In genomic region chr16:85037969-85038644, GRCm38 (mm10) we compare ENCODE assay signal across 12 mouse cellular contexts.
DNase-seq lines count a peak whose midpoint lies in the region; ATAC-seq and TF ChIP-seq lines count a peak whose summit lies in the region.
"Had no signal": no experiment of that assay in that cellular context is flagged by ENCODE, and none has a peak within 500 bp of the region (broad histone marks: within the 10 kb centered on the region; RNA-seq: fewer than 3 reads in every experiment).

No protein-coding gene starts in this region.

- no peak for TF ChIP-seq CTCF in heart, postnatal 0 days (IDR thresholded peaks at IDR 0.05; ENCODE audit: low read depth)
- TF ChIP-seq CTCF in brain, embryonic 14.5 days (IDR thresholded peaks at IDR 0.05; ENCODE audit: borderline replicate concordance, extremely low read depth, insufficient read depth, insufficient read length), result no peak

- no peak for TF ChIP-seq POLR2A in brain, embryonic 14.5 days (IDR thresholded peaks at IDR 0.05; ENCODE audit: borderline replicate concordance, extremely low read depth, insufficient read depth, insufficient read length, poor library complexity, severe bottlenecking)
- TF ChIP-seq POLR2A in limb, embryonic 14.5 days (IDR thresholded peaks at IDR 0.05; ENCODE audit: borderline replicate concordance, extremely low read depth, insufficient read depth, insufficient read length), result no peak

- 52% methylated on average over 10 of the region's 10 CpGs for WGBS in heart, postnatal 0 days
- WGBS in limb, embryonic 14.5 days, result 60% methylated on average over 10 of the region's 10 CpGs

- DNase-seq in embryo, embryonic 10.5 days (ENCODE audit: low spot score), result peak; percentile 18
- no peak for DNase-seq in embryo, embryonic 10 days (ENCODE audit: low spot score)
- DNase-seq in heart, postnatal 0 days (ENCODE audit: low spot score), result peak; percentile 22
- DNase-seq in heart, postnatal 14 days, result no peak
- peak; percentile 72 for DNase-seq in brain, embryonic 14.5 days (ENCODE audit: low read depth)
- no peak for DNase-seq in limb, embryonic 14.5 days (ENCODE audit: low spot score)
- DNase-seq in right cerebral cortex, postnatal 14 days, result no peak
- no peak for DNase-seq in right cerebral cortex, postnatal 36 days (ENCODE audit: low spot score in 2 of 2)
- DNase-seq: kidney, postnatal 10 days; thymus, postnatal 36 days had no signal

- H3K9ac ChIP-seq in heart, postnatal 0 days (replicated peaks; ENCODE audit: low read depth, low read length), result no peak overlapping the region
- no peak overlapping the region for H3K9ac ChIP-seq in limb, embryonic 14.5 days (ENCODE audit: low read depth, low read length, severe bottlenecking)

- H3K4me1 ChIP-seq in heart, postnatal 0 days (ENCODE audit: control insufficient read depth, insufficient read depth), result peaks cover 18% of the 10 kb centered on the region; the same call in 1 of the 2 replicates
- H3K4me1 ChIP-seq in limb, embryonic 14.5 days (ENCODE audit: control insufficient read depth, insufficient read depth, low read length), result peaks cover 12% of the 10 kb centered on the region
- H3K4me1 ChIP-seq: megakaryocyte, embryonic 14.5 days had no signal

- TF ChIP-seq EP300 in heart, postnatal 0 days (IDR thresholded peaks at IDR 0.05; ENCODE audit: low read depth), result no peak

- H3K4me2 ChIP-seq in heart, postnatal 0 days (ENCODE audit: low read depth, low read length), result peak overlapping the region; percentile 27
- no peak overlapping the region for H3K4me2 ChIP-seq in limb, embryonic 14.5 days (replicated peaks; ENCODE audit: low read depth, low read length, severe bottlenecking)

- no peaks in the 10 kb centered on the region for H3K9me3 ChIP-seq in heart, postnatal 0 days (replicated peaks; ENCODE audit: control insufficient read depth, low read length)
- no peaks in the 10 kb centered on the region for H3K9me3 ChIP-seq in limb, embryonic 14.5 days (ENCODE audit: control insufficient read depth, low read length)

- intact Hi-C loops in heart, postnatal 14 days (cut with DNase I), result no loop called here

- H3K36me3 ChIP-seq in heart, postnatal 0 days (replicated peaks; ENCODE audit: control insufficient read depth, insufficient read depth, low read length), result peaks cover 16% of the 10 kb centered on the region
- peaks cover 7% of the 10 kb centered on the region for H3K36me3 ChIP-seq in limb, embryonic 14.5 days (ENCODE audit: control insufficient read depth, insufficient read depth, low read length)
- H3K36me3 ChIP-seq: G1E had no signal

- H3K4me3 ChIP-seq in heart, postnatal 0 days (ENCODE audit: low read depth, low read length), result no peak overlapping the region
- no peak overlapping the region for H3K4me3 ChIP-seq in limb, embryonic 14.5 days (replicated peaks; ENCODE audit: low read length)
- H3K4me3 ChIP-seq: megakaryocyte, embryonic 14.5 days had no signal

- H3K27ac ChIP-seq in heart, postnatal 0 days (ENCODE audit: low read depth), result peak overlapping the region; percentile 51
- H3K27ac ChIP-seq in limb, embryonic 14.5 days (replicated peaks; ENCODE audit: low read depth, low read length), result no peak overlapping the region

- no peaks in the 10 kb centered on the region for H3K27me3 ChIP-seq in heart, postnatal 0 days (ENCODE audit: control insufficient read depth, insufficient read depth, low read length)
- H3K27me3 ChIP-seq in limb, embryonic 14.5 days (ENCODE audit: control insufficient read depth, insufficient read depth, low read length), result no peaks in the 10 kb centered on the region
- H3K27me3 ChIP-seq: megakaryocyte, embryonic 14.5 days had no signal

- no peak; the same call in 1 of the 2 replicates for ATAC-seq in heart, postnatal 0 days (ENCODE audit: insufficient read depth, low read depth)
- ATAC-seq in limb, embryonic 14.5 days (ENCODE audit: low FRiP score, low read depth), result 0 out of 2 replicates have a peak, but pooled peaks have one; percentile 10

Comparison
In these comparisons a context has a peak if more than half of its experiments do, and no peak if none do; other contexts are left out.
1. DNase-seq: peak in embryo, embryonic 10.5 days (single experiment), heart, postnatal 0 days (single experiment) and brain, embryonic 14.5 days (single experiment); none in embryo, embryonic 10 days (single experiment), heart, postnatal 14 days (0 of 2), limb, embryonic 14.5 days (single experiment), right cerebral cortex, postnatal 14 days (single experiment) and right cerebral cortex, postnatal 36 days (0 of 2).